Mouse (Mus musculus) olfactory bulb, adult 2 months (tissue): ENCODE measurements around the gene Serf1.
A peak's percentile ranks its signal among the peaks of the same experiment; 100 is the strongest.

ENCODE experiments used
- CTCF ChIP-seq: fragments of 200-500 bp; IDR thresholded peaks from 2 replicates; pipeline ENCODE4 v1.5.1; 2012; ENCODE audit warnings: low read depth, mild to moderate bottlenecking, low read length, moderate library complexity; ENCODE audit not compliant: insufficient read depth
- POLR2A ChIP-seq: fragments of 200-500 bp; IDR thresholded peaks from 2 replicates; pipeline ENCODE4 v1.6.1; 2012; ENCODE audit warnings: mild to moderate bottlenecking, low read depth, low read length, moderate library complexity; ENCODE audit not compliant: insufficient read depth

DNA sequence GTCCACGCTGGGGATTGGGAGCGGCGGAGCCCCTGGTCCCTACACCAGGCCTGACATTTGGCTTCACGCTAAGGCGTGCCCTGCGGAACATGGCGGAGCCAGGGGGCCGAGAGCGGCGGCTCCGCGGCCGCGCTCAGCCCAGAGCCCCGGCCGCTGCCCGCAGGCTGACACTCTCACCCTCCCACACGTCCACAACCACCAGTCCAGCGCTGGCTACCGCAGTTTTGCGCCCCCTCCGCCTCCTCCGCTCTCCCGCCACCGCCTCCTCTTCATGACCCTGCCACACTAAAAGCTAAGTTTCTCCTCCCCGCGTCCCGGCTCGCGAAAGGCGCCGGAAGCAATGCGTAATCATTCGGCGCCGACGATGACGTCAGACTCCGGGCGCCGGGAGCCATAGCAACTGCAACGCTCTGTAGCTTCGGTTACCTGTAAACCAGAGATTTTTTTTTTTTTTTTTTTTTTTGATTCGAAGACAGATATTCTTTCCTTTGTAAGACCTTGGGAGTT, 4.0 kb upstream of the Serf1 start, which contains the start of gene Bdp1:
- peak; percentile 71 for TF ChIP-seq POLR2A
- TF ChIP-seq CTCF = no peak
